Mouse (Mus musculus) cerebellum, postnatal 25 days (tissue): Measurements from ENCODE around the gene Maff.

Source experiments
- DNase-seq, 2 experiments: peaks; one replicate each; pipeline ENCODE4 v3.0.0; 2021; ENCODE audit warnings: mixed read lengths in 2 of 2

Maff gene

DNA sequence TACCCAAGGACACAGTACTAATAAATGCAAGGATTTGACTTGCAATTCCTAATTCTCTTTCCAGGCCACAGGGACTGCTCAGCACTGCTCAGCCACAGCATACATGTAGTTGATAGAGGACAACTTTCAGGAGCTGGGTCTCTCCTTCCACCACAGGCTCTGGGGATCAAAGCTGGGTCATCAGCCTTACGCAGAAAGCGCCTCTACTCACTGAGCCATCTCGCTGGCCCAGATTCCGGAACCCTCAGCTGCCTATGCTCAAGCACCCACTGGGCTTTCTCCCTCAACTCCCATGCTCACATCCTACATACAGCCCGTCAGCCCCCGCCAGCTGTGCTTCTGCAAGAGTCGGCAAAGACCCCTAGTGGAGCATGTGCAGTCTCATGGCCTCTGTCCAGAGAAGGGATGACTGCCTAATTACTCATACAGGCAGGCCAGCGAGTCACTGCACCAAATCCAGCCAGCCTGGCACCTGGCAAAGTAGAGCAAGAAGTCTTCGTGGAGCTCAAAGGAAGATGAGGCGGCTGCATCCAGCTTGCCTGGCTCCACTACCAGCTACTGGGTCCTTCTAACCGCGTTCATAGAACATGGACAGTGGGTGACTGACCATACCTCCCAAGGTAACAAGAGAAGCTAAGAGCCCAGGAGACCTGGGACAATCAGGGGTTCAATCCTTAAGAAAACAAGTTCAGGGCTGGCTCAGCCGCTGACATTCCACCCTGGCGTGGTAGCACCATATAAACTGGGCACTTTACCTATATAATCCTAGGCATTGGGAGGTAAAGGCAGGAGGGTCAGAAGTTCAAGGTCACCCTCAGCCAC, 53.0 kb downstream of the Maff start:
- DNase-seq, result no peak

GRCm38 (mm10) chr15:79400134-79400974, 53.9 kb downstream of the Maff start:
- DNase-seq, result peak in 1 of 2 experiments; percentile 3

- DNase-seq, result peak in 1 of 2 experiments; percentile 32
Observed at GRCm38 (mm10) chr15:79400975-79401365, 54.5 kb downstream of the Maff start.

DNA sequence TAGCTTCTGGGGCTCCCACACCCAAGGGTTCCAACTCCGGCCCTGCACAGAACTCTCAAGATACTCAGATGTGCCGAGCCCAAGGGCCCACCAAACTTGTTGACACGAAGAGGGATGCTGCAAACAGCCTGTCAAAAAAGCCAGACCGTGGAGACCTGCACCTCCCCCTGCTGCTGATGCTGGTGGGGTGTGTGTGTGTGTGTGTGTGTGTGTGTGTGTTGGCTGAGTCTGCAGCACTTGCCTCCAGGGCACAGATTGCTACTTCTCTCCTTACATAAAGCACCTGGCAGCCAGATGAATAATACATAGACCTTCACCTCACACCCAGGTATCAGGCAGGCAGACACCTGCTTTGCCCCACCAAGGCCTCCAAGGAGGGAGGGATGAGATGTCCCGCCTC, 55.8 kb downstream of the Maff start:
- peak in 1 of 2 experiments; percentile 29 for DNase-seq

DNA sequence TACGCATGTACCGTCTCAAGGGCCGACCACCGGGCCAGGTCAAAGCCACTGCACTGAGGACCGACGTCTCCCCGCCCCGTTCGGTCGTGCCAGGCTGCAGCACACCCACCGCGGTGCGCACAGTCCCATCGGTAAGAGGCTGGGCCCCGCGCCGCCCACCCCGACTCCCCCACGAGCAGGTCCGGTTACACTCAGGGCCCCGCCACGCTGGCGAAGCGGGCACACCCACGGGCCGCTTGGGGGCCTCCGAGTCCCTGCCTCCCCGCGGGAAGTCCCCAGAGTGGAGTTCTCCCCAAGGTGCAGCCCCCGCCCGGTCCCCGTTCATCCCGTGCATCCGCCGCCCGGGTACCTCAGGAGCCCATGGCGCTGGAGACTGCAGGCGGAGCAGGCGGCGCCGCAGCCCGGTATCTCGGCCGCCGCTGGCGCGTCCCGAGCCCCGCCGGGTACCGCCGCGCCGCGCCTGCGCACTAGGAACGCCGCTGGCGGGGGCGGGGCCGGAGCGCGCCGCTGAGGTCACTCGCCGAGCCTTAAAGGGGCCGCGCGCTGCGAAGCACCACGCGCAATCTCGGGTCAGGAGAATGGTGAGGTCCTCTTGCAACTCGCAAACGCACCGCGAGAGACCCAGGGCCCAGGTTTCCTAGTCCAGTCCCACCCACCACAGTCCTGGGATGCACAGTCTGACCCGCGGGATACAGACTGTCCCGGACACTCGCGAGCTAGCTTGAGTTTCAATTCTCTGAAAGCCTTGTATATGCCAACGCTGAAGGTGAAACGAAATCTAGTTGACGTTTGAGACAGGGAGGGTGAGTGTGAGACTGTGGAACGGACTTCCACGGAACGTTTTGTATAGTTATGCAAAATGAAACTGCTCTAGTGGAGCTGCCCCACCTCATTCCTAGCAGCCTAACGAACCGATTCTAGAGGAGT, 56.7 kb downstream of the Maff start, which contains the start of gene Tmem184b:
Tmem184b (minus strand) TSS at position 734 of the 927 bp plus-strand sequence.
- peak; percentile 94 to 96 for DNase-seq

DNA sequence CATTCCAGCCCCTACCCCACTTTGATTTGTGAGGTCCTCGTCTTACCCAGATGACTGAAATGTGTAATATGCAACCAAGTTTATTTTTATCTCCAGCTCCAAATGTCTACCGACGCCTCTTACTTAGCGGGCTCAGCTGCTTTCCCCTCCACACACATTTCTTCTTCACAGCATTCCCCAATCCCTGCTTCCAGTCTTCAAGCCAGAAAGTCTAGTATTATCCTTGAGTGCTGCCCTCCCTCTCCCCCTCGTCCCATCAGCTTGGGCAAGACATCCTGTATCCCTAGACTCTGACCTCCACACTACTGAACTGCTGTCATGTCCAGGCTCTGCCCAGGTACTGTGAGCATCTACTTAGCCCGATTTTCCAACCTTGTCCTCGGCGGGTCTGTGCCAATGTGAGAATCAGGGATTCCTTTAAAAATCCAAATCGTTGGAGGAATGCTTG, 57.4 kb downstream of the Maff start:
- peak in 1 of 2 experiments; percentile 26 for DNase-seq

- no peak for DNase-seq
Observed at GRCm38 (mm10) chr15:79404277-79404676, 57.9 kb downstream of the Maff start.

GRCm38 (mm10) chr15:79406564-79406963, 60.1 kb downstream of the Maff start:
- DNase-seq, result no peak
